Mouse (Mus musculus): ENCODE results near the gene Reck.

DNA sequence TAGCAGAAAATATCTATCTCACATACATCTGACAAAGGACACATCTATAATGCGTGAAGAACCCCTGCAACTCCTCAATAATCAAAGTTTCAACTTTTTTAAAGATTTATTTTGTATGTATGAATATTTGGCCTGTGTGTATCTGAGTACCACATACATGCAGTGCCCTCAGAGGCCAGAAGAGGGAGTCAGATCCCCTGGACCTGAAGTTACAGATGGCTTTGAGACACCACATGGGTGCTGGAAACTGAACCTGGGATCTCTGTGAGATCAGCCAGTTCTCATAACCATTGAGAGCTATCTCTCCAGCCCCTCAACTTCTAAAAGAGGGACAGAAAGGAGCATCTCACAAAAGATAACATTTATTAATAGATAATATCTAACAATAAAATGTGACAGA, 45.3 kb downstream of the Reck start:
- TF ChIP-seq CTCF (IDR thresholded peaks at IDR 0.05; ENCODE audit: borderline replicate concordance, insufficient read depth, low read length) (no peak), POLR2A (IDR thresholded peaks at IDR 0.05; ENCODE audit: low read depth, low read length) (no peak)
